Mouse (Mus musculus): ENCODE measurements around the gene Pcmt1. TPM values are rescaled to one million over a fixed set of nuclear protein-coding genes. Genes with fewer than 3 reads are reported as not detected.

Pcmt1 gene
- polyA plus RNA-seq, 2 experiments = 41.6 to 95.4 TPM

DNA sequence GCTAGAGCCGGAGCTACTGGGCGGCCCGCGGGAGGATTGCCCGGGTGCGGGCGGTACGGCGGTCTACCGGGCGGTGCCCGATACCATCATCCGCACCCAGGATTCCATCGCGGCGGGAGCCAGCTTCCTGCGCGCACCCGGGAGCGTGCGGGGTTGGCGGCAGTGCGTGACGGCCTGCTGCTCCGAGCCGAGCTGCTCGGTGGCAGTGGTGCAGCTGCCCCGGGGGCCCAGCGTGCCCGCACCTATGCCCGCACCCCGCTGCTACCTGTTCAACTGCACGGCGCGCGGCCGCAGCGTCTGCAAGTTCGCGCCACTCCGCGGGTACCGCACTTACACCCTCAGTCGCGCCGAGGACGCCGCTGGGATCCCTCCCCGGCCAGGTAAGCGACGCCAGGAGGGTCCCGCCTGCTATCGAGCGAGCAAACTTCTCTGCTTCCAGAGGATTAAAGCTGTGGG lies 90.7 kb downstream of the Pcmt1 start:
- ATAC-seq (ENCODE audit: insufficient read depth) (no peak), DNase-seq (ENCODE audit: low read depth in 3 of 3, low spot score in 3 of 3) (no peak)
- H3K9me3 ChIP-seq (ENCODE audit: control insufficient read depth, low read length) = no peaks in the 10 kb centered on the region
- H3K27me3 ChIP-seq (ENCODE audit: control insufficient read depth, insufficient read depth, low read length) = peaks cover 19% of the 10 kb centered on the region
- no peak overlapping the region for H3K9ac ChIP-seq (replicated peaks)
- under 1% methylated on average over 51 of the region's 54 CpGs for WGBS (ENCODE audit: insufficient replicate concordance)
- no peaks in the 10 kb centered on the region for H3K36me3 ChIP-seq (replicated peaks; ENCODE audit: control insufficient read depth, insufficient read depth, low read depth)
- H3K27ac ChIP-seq = no peak overlapping the region
- peak overlapping the region; percentile 42 to 53 for H3K4me3 ChIP-seq (ENCODE audit: insufficient read depth in 1 of 2, low read depth in 2 of 2, low read length in 2 of 2)
- TF ChIP-seq CTCF (IDR thresholded peaks at IDR 0.05; ENCODE audit: low read depth) (no peak), EP300 (IDR thresholded peaks at IDR 0.05; ENCODE audit: low read depth) (no peak)
- H3K4me2 ChIP-seq (ENCODE audit: low read depth) = peak overlapping the region; percentile 74
- H3K4me1 ChIP-seq (replicated peaks; ENCODE audit: control insufficient read depth in 2 of 2, insufficient read depth in 2 of 2, low read length in 1 of 2) = peaks cover 0 to 2% of the 10 kb centered on the region in 2 experiments; a peak in 2 of 4 replicates

DNA sequence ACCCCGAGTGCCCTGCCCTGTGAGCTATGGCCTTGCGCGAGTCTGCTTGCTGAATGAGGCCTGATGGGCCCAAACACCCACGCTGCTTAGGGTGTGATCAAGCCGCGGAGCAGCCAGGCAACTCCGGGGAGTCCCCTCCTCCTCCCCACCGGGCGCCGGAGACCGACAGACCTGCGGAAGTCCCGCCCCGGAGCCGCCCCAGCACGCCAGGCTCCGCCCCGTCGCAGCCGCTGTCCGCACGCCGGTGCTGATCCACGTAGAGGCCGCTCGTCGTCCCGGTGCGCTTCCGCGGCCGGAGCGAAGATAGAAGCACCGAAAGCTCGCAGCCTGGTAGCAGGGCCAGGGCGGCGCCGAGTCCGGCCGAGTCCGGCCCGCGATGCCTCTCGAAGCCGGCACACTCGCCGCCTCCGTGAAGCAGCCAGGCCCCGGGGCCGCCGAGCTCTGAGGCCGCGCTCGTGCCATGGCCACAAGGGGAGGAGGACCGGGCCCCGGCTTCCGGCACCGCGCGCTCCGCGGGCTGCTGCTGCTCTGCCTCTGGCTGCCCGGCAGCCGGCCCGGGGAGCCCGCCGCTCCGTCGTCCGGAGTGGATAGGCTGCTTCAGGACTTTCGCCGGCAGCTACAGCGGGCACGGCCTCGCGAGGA lies 91.2 kb downstream of the Pcmt1 start, which contains the start of gene Lrp11:
TSS of gene Lrp11 (plus strand) at position 209 of the 642 bp plus-strand sequence.
- ATAC-seq (ENCODE audit: insufficient read depth) (peak; percentile 93), DNase-seq (ENCODE audit: low read depth in 3 of 3, low spot score in 3 of 3) (peak; percentile 60 to 69 (median 62))
- Histone ChIP-seq H3K4me2 (ENCODE audit: low read depth) (peak within 1 kb of the TSS; percentile 74), H3K9me3 (ENCODE audit: control insufficient read depth, low read length) (no peaks in the 10 kb centered on the region), H3K27ac (no peak within 1 kb of the TSS), H3K27me3 (ENCODE audit: control insufficient read depth, insufficient read depth, low read length) (peaks cover 19% of the 10 kb centered on the region), H3K9ac (replicated peaks) (no peak within 1 kb of the TSS), H3K4me1 (replicated peaks; ENCODE audit: control insufficient read depth in 2 of 2, insufficient read depth in 2 of 2, low read length in 1 of 2) (peaks cover 0 to 2% of the 10 kb centered on the region in 2 experiments; a peak in 2 of 4 replicates), H3K36me3 (replicated peaks; ENCODE audit: control insufficient read depth, insufficient read depth, low read depth) (no peaks in the 10 kb centered on the region), H3K4me3 (ENCODE audit: insufficient read depth in 1 of 2, low read depth in 2 of 2, low read length in 2 of 2) (peak within 1 kb of the TSS; percentile 53 to 63)
- TF ChIP-seq CTCF (IDR thresholded peaks at IDR 0.05; ENCODE audit: low read depth) = no peak
- no peak for TF ChIP-seq EP300 (IDR thresholded peaks at IDR 0.05; ENCODE audit: low read depth)
- WGBS (ENCODE audit: insufficient replicate concordance) = under 1% methylated on average over 69 of the region's 76 CpGs

GRCm38 (mm10) chr10:7586771-7587170 lies 94.2 kb downstream of the Pcmt1 start:
- no peaks in the 10 kb centered on the region for H3K36me3 ChIP-seq (replicated peaks; ENCODE audit: control insufficient read depth, insufficient read depth, low read depth)
- no peak overlapping the region for H3K9ac ChIP-seq (replicated peaks)
- H3K9me3 ChIP-seq (ENCODE audit: control insufficient read depth, low read length) = no peaks in the 10 kb centered on the region
- peaks cover 19% of the 10 kb centered on the region for H3K27me3 ChIP-seq (ENCODE audit: control insufficient read depth, insufficient read depth, low read length)
- TF ChIP-seq CTCF (IDR thresholded peaks at IDR 0.05; ENCODE audit: low read depth) (no peak), EP300 (IDR thresholded peaks at IDR 0.05; ENCODE audit: low read depth) (no peak)
- H3K4me1 ChIP-seq (replicated peaks; ENCODE audit: control insufficient read depth in 2 of 2, insufficient read depth in 2 of 2, low read length in 1 of 2) = peaks cover 0 to 2% of the 10 kb centered on the region in 2 experiments; a peak in 2 of 4 replicates
- no peak overlapping the region for H3K4me3 ChIP-seq (ENCODE audit: insufficient read depth in 1 of 2, low read depth in 2 of 2, low read length in 2 of 2)
- no peak for ATAC-seq (ENCODE audit: insufficient read depth)
- WGBS (ENCODE audit: insufficient replicate concordance) = 30% methylated on average over 2 of the region's 2 CpGs
- DNase-seq (ENCODE audit: low read depth in 3 of 3, low spot score in 3 of 3) = no peak
- H3K4me2 ChIP-seq (ENCODE audit: low read depth) = no peak overlapping the region
- H3K27ac ChIP-seq = no peak overlapping the region

- H3K4me3 ChIP-seq (ENCODE audit: insufficient read depth in 1 of 2, low read depth in 2 of 2, low read length in 2 of 2) = no peak overlapping the region
- no peaks in the 10 kb centered on the region for H3K9me3 ChIP-seq (ENCODE audit: control insufficient read depth, low read length)
- no peak overlapping the region for H3K27ac ChIP-seq
- 35% methylated on average over 7 of the region's 7 CpGs for WGBS (ENCODE audit: insufficient replicate concordance)
- DNase-seq (ENCODE audit: low read depth in 3 of 3, low spot score in 3 of 3) = no peak
- TF ChIP-seq CTCF (IDR thresholded peaks at IDR 0.05; ENCODE audit: low read depth) (no peak), EP300 (IDR thresholded peaks at IDR 0.05; ENCODE audit: low read depth) (no peak)
- H3K27me3 ChIP-seq (ENCODE audit: control insufficient read depth, insufficient read depth, low read length) = no peaks in the 10 kb centered on the region
- no peak for ATAC-seq (ENCODE audit: insufficient read depth)
- H3K4me2 ChIP-seq (ENCODE audit: low read depth) = no peak overlapping the region
- H3K4me1 ChIP-seq (replicated peaks; ENCODE audit: control insufficient read depth in 2 of 2, insufficient read depth in 2 of 2, low read length in 1 of 2) = no peaks in the 10 kb centered on the region
- no peaks in the 10 kb centered on the region for H3K36me3 ChIP-seq (replicated peaks; ENCODE audit: control insufficient read depth, insufficient read depth, low read depth)
- no peak overlapping the region for H3K9ac ChIP-seq (replicated peaks)
These were observed 97.9 kb downstream of the Pcmt1 start for GRCm38 (mm10) chr10:7582891-7583557.
